Mouse (Mus musculus): ENCODE measurements around the gene Syce2. TPM values are rescaled to one million over a fixed set of nuclear protein-coding genes. Genes with fewer than 3 reads are reported as not detected.
"Not testable (repeated sequence)": the region's sequence is repeated elsewhere in the genome, so short reads cannot be mapped to it uniquely, and the experiment has no call there.

Gene Syce2
- 10 to 100 TPM in 1 of 3 experiments, 1 to 10 TPM in 2; 4.3 to 19.0 (median 6.8) TPM for polyA plus RNA-seq (2017; shearing (Covaris generic))

GRCm38 (mm10) chr8:84871376-84872308 is at the start of gene Syce2:
Syce2 (plus strand) TSS chr8:84872111.
- peak; percentile 79 for ATAC-seq

DNA sequence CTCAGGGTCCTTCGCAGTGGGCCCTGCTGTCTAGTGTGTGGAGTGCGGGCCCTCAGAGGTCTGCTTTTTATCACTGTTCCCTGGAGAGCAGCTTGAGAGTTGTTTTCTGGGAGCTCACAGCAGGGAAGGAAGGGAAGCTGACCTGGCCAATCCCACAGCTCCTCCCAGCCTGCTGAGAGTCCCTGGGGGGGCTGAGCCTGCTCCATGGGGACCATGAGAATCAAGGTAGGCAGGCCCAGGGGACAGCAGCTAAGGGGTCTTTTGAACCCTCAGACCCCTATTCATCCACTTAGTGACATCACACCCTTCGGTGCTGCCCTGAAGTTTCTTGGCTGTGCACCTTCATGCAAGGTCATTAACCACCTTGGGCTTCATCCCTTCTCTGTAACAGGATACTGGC is 49.2 kb upstream of the Syce2 start, which contains the start of gene Dand5:
Gene Dand5 (minus strand): TSS at position 101 of the 400 bp plus-strand sequence.
- no peak for ATAC-seq

GRCm38 (mm10) chr8:84823653-84824052 is 48.3 kb upstream of the Syce2 start:
- peak; percentile 79 for ATAC-seq

- peak; percentile 84 for ATAC-seq
Observed at GRCm38 (mm10) chr8:84825636-84826035, 46.3 kb upstream of the Syce2 start.

GRCm38 (mm10) chr8:84826518-84826917 is 45.4 kb upstream of the Syce2 start:
- not testable (repeated sequence) for ATAC-seq

DNA sequence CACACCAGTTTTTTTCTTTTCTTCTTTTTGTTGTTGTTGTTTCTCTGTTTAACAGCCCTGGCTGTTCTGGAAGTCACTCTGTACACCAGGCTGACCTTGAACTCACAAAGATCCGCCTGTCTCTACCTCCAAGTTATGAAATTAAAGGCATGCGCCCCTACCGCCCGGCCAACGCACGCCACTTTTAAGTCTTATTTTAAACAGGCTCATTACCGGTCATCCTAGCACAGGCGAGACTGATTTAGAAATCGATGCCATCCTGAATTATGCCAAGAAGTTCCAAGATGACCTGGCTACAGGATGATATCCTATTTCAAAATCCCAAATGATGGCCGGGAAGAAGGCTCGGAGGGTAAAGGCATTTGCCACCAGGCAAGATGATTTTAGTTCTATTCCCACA is 40.4 kb upstream of the Syce2 start, which contains the start of gene Gadd45gip1:
Gene Gadd45gip1 (plus strand): TSS at position 33 of the 400 bp plus-strand sequence.
- peak; percentile 72 for ATAC-seq

- peak; percentile 74 for ATAC-seq
Observed at GRCm38 (mm10) chr8:84832034-84832717, 39.7 kb upstream of the Syce2 start.

GRCm38 (mm10) chr8:84832759-84833742 is 38.9 kb upstream of the Syce2 start:
- no peak for ATAC-seq

- ATAC-seq: no peak
Observed at GRCm38 (mm10) chr8:84834002-84834865, 37.7 kb upstream of the Syce2 start.

DNA sequence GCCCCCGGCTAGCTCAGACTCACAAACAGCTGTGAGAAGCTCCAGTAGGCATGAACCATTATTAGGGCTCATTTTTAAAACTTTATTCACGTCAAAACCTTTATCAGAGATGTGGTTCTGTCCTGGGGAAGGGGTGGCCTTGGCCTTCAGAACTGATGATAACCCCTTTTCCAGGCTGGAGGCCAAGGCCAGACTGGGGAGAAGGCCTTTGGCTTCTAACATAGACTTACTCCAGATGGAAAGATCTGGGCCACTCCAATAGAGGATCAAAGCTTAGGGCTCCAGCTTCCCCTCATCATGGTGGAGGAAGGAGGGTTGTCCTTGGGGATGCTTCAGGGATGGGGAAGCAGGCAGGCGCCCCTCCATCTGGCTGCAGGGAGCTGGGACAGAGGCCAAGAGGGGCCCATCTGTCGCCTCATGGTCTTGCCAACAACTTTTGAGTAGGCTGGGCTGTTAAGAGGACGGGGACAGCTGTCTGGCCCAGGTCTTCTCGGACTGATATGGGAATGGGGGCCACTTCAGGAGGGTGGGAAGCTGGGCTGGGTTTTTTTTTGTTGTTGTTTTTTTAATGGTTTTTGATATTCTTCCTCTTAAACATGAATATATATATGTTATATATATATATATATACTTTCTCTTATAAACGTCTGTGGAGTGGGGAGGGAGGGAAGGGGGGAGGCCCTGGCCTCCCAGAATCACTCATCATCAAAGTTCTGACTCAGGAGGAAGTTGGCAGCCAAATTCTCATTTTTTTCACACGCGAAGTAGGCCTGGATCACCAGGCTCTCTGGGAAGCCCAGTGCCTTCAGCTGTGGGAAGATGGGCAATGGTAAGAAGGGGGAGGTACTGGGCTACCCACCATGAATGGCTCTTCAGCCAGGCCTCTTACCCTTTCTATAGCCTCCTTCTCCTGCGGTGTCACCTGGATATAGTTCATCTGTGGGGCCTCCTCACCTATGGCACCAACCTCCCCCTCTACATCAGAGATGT is 36.8 kb upstream of the Syce2 start:
- no peak for ATAC-seq

DNA sequence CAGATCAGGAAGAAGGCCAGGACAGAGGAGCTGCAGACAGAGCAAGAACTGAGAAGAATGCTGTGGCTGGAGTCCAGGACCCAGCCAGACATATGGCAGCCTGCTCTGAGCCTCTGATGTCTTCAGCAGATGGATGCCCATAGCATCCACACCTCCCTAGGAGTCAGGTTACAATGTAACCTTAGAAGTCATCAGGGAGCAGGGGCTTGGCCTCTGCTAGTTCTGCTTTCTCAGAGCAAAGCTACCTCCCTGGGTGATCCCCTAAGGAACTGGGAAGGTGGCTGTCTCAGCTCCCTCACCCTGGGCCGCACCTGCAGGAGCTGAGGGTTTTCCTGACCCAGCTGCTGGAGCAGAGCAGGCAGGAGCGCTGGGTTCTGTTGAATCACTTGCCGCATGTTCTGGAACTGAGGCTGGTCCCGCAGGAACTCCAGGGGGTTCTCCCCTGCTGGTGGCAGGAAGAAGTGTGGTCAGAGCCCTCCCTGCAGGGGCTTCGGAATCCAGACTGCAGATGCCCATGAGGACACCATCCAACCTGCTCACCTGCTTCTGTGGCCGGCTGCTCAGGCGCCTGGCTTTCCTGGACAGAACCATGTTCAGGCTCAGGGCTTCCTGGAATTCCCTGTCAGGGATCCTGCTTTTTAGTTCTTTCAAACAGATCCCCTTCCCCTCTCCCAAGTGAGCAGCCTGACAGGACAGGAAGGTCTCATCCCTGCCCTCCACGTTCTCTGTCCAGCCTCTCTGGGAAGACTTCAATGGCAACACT is 34.6 kb upstream of the Syce2 start:
- ATAC-seq: no peak

DNA sequence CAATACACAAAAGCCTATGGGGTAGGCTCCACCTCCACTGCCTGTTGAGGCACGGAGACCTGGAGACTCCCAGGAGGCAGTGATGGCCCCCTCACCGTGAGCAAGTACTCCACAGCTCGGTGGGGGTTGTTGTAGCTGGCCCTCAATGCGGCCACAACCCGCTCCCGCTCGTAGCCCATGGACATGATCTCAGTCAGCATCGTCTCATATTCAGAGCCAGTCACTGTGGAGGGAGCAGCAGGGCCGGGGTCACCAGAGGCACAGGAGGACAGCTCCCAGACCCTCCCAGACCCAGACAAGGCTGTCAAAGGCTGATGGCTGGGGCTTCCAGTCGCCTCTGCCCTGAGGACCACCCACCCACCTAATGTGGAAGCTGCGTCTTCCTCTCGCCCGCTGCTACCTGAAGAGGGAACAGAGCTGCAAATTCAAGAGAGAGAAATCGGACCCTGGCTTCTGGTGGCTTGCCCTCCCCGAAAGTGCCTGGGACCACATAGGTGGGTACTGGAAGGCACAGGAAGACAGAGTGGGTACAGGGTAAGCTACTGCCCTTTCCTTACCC is 33.9 kb upstream of the Syce2 start:
- ATAC-seq: no peak

DNA sequence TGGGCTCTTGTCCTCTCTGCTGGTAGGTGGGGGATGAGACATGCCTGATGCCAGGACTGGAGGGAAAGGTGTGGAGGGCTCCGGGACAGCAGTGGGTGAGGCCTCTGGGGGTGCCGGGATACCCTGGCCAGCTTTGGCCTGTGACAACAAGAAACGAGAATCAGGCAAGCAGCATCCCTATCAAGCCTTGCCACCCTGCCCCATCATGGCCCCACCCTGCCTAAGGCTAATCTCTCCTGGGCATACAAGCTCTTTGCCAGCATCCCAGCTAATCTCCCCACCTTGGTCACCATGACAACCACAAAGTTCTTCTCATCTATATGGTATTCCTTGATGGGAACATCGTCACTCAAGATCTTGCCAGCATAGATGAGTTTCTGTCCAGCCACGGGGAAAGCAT is 33.4 kb upstream of the Syce2 start:
- ATAC-seq: no peak

DNA sequence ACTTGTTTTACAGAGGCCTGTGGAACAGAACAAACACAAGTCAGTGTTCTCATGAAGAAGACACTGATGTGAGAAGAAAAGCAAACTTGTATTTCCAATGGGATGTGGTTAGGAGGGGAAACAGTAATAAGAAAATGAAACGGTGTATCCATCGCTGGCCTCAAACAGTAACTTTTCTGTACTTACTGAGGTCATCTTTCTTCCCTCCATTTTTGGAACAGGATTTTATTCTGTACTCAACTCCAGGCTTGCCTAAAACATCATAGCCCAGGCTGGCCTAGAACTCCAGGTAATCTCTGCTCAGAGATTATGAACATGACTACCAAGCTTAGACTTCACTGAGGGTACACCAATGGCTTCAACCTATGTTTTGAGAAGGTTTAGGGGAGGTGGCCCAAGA is 32.5 kb upstream of the Syce2 start:
- no peak for ATAC-seq

GRCm38 (mm10) chr8:84839875-84840247 is 32.0 kb upstream of the Syce2 start:
- ATAC-seq: no peak

DNA sequence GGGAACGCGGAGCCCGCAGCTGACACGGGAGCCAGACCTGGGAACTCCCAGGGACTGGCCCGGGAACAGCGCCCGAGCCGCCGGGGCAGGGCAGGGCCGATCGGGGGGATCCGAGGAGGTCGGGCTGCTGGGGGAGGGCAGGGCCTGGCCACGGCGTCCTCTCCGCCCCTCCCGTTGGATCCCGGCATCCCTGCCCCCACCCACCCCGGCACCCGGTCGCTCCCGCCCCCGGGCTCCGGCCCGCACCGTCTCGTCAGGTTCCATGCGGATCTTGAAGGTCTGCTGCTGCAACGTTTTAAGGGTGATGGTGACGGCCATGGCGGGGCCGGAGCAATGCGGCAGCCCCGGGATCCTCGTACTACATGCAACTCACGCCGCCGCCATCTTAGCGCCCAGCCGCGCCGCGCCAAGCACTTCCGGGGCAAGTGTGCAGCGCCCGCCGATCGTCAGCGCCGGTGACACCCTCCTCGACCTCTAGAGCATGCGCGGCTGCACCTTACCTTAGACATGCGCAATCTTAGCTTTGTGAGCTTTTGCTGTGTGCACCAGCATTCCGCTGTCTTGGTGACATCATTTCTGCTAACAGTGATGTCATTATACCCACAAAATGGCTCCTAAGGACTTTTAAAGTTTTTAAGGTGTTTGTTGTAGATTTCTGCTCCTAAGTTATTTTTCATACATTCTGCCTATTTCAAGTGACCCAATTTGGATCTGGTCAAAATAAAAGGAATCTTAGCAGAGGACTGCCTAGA is 31.5 kb upstream of the Syce2 start, which contains the start of gene Rad23a:
Gene Rad23a (minus strand): TSS at position 418 of the 752 bp plus-strand sequence.
- peak; percentile 97 for ATAC-seq

GRCm38 (mm10) chr8:84841514-84841913 is 30.4 kb upstream of the Syce2 start:
- ATAC-seq: no peak

Data from inflammation-experienced regulatory T-cells, adult 6 months (primary cell).